Mouse (Mus musculus) testis, postnatal 14 days (tissue): Measurements from ENCODE around the gene Vmn1r118.
"Not testable (repeated sequence)": the region's sequence is repeated elsewhere in the genome, so short reads cannot be mapped to it uniquely, and the experiment has no call there.

Source experiments
- DNase-seq: peaks from one replicate; pipeline ENCODE4 v3.0.0; 2021; ENCODE audit warnings: low spot score

The Vmn1r118 gene

DNA sequence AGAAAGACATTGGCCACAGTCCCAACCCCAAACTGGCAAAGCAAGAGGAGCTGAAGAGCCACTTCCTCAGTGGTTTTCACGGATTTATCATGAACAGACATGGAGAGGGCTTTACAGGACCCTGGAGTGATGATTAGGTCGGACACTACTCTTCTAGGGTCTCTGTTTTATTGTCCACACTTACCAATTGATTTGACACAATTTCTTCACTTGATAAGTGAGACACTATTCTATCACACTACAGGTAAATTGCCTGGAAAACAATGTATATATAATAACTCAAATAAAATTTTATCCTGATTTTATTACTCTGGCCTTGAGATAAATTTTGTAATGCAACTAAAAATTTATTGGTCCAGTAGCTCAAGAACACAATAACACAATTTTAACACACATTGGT is at the start of gene Vmn1r118:
Gene Vmn1r118 (minus strand): TSS at position 101 of the 400 bp plus-strand sequence.
- not testable (repeated sequence) for DNase-seq

DNA sequence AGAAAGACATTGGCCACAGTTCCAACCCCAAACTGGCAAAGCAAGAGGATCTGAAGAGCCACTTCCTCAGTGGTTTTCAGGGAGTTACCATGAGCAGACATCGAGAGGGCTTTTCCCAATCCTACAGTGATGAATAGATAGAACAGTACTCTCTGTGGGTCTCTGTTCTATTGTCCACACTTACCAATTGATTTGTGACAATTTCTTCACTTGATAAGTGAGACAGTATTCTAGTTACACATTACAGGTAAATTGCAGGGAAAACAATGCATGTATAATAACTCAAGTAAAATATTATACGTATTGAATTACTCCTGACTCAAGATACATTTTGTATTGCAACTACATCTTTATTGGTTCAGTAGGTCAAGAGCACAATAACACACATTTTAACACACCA is 28.1 kb downstream of the Vmn1r118 start, which contains the start of gene Vmn1r117:
Gene Vmn1r117 (minus strand): TSS at position 101 of the 400 bp plus-strand sequence.
- not testable (repeated sequence) for DNase-seq

DNA sequence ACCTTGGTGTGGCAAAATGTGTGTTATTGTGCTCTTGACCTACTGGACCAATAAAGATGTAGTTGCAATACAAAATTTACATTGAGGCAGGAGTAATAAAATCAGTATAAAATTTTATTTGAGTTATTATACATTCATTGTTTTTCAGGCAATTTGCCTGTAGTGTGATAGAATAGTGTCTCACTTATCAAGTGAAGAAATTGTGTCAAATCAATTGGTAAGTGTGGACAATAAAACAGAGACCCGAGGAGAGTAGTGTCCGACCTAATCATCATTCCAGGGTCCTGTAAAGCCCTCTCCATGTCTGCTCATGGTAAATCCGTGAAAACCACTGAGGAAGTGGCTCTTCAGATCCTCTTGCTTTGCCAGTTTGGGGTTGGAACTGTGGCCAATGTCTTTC is 40.2 kb downstream of the Vmn1r118 start, which contains the start of gene Vmn1r116:
Gene Vmn1r116 (plus strand): TSS at position 301 of the 400 bp plus-strand sequence.
- not testable (repeated sequence) for DNase-seq
